Mouse (Mus musculus): ENCODE measurements around the gene Stat1.

DNA sequence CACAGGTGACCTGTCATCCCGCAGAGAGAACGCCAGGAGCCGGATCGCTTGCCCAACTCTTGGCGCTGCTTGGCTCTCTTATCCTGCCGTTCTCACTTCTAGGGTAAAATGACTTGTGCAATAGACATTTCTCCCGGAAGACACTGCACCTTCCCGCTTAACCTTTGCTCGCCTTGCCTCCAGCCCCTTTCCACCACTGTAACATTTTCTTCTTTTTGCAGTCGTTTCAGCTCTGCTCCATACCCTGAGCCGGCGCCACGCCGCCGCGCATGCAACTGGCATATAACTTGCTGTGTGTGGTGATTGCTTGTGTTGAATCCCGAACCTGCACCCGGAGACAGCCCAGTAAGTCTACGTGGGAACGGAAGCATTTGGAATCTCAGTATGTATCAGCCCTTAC is 451 bp downstream of the Stat1 start:
- TF ChIP-seq CTCF (IDR thresholded peaks at IDR 0.05; ENCODE audit: borderline replicate concordance, extremely low read depth, insufficient read depth, insufficient read length), result no peak
- TF ChIP-seq POLR2A (IDR thresholded peaks at IDR 0.05; ENCODE audit: borderline replicate concordance, extremely low read depth, insufficient read depth, insufficient read length, poor library complexity, severe bottlenecking), result no peak

Data from brain, embryonic 14.5 days (tissue).